ENCODE assay signal across 11 mouse cellular contexts in genomic region chr12:100990291-100990690, GRCm38 (mm10). TPM values are rescaled to one million over a fixed set of nuclear protein-coding genes. Genes with fewer than 3 reads are reported as not detected.
A peak's percentile ranks its signal among the peaks of the same experiment; 100 is the strongest.
DNase-seq lines count a peak whose midpoint lies in the region; ATAC-seq and TF ChIP-seq lines count a peak whose summit lies in the region.
"Had no signal": no experiment of that assay in that cellular context is flagged by ENCODE, and none has a peak within 500 bp of the region (broad histone marks: within the 10 kb centered on the region; RNA-seq: fewer than 3 reads in every experiment).

No protein-coding gene starts in this region.

- H3K9me3 ChIP-seq in embryonic facial prominence, embryonic 12.5 days, result no peaks in the 10 kb centered on the region
- H3K9me3 ChIP-seq in hindbrain, embryonic 15.5 days, result no peaks in the 10 kb centered on the region
- no peaks in the 10 kb centered on the region for H3K9me3 ChIP-seq in neural tube, embryonic 12.5 days
- H3K9me3 ChIP-seq: limb, embryonic 15.5 days had no signal

- no peak for DNase-seq in layer of hippocampus, adult 2 months (ENCODE audit: low spot score in 2 of 2)
- DNase-seq in layer of hippocampus, adult 8-10 months (ENCODE audit: low spot score in 2 of 2), result no peak
- DNase-seq in heart, postnatal 4 days, result no peak
- DNase-seq in urinary bladder, postnatal 25 days (ENCODE audit: low spot score), result no peak
- no peak for DNase-seq in adrenal gland, postnatal 25 days
- DNase-seq: heart, adult 11 months; kidney, adult 18-20 months had no signal

- H3K4me1 ChIP-seq in embryonic facial prominence, embryonic 12.5 days, result peaks cover 17% of the 10 kb centered on the region
- peaks cover 44% of the 10 kb centered on the region for H3K4me1 ChIP-seq in hindbrain, embryonic 15.5 days (replicated peaks)
- peaks cover 50% of the 10 kb centered on the region for H3K4me1 ChIP-seq in neural tube, embryonic 12.5 days

- H3K27ac ChIP-seq in layer of hippocampus, adult 2 months, result peak overlapping the region; percentile 96
- H3K27ac ChIP-seq in embryonic facial prominence, embryonic 12.5 days, result no peak overlapping the region
- peak overlapping the region; percentile 73 for H3K27ac ChIP-seq in hindbrain, embryonic 15.5 days (replicated peaks)
- H3K27ac ChIP-seq in neural tube, embryonic 12.5 days, result no peak overlapping the region
- H3K27ac ChIP-seq: limb, embryonic 15.5 days had no signal

- H3K4me2 ChIP-seq in embryonic facial prominence, embryonic 12.5 days (replicated peaks), result no peak overlapping the region
- H3K4me2 ChIP-seq in hindbrain, embryonic 15.5 days, result no peak overlapping the region
- peak overlapping the region; percentile 20; the same call in 1 of the 2 replicates for H3K4me2 ChIP-seq in neural tube, embryonic 12.5 days (replicated peaks)
- H3K4me2 ChIP-seq: limb, embryonic 15.5 days had no signal

- H3K9ac ChIP-seq in embryonic facial prominence, embryonic 12.5 days, result no peak overlapping the region
- H3K9ac ChIP-seq in hindbrain, embryonic 15.5 days, result no peak overlapping the region
- H3K9ac ChIP-seq in neural tube, embryonic 12.5 days, result 0 out of 2 replicates have a peak overlapping the region, but pooled peaks have one; percentile 5
- H3K9ac ChIP-seq: limb, embryonic 15.5 days had no signal

- no peaks in the 10 kb centered on the region for H3K36me3 ChIP-seq in embryonic facial prominence, embryonic 12.5 days
- H3K36me3 ChIP-seq in hindbrain, embryonic 15.5 days, result no peaks in the 10 kb centered on the region
- H3K36me3 ChIP-seq in neural tube, embryonic 12.5 days, result no peaks in the 10 kb centered on the region
- H3K36me3 ChIP-seq: limb, embryonic 15.5 days had no signal

- 0 out of 2 replicates have a peak, but pooled peaks cover 6% of the 10 kb centered on the region for H3K27me3 ChIP-seq in embryonic facial prominence, embryonic 12.5 days
- no peaks in the 10 kb centered on the region for H3K27me3 ChIP-seq in hindbrain, embryonic 15.5 days
- peaks cover 6% of the 10 kb centered on the region; the same call in 1 of the 2 replicates for H3K27me3 ChIP-seq in neural tube, embryonic 12.5 days (replicated peaks)
- H3K27me3 ChIP-seq: limb, embryonic 15.5 days had no signal

- no peak for TF ChIP-seq CTCF in layer of hippocampus, adult 2 months (conservative IDR thresholded peaks at IDR 0.05)

- 10% methylated on average over 12 of the region's 12 CpGs for WGBS in embryonic facial prominence, embryonic 12.5 days
- 16% methylated on average over 12 of the region's 12 CpGs for WGBS in hindbrain, embryonic 15.5 days
- WGBS in neural tube, embryonic 12.5 days, result 10% methylated on average over 12 of the region's 12 CpGs

- peak; percentile 62; the same call in 1 of the 2 replicates for ATAC-seq in embryonic facial prominence, embryonic 12.5 days (ENCODE audit: insufficient number of reproducible peaks, insufficient read depth, low FRiP score, low TSS enrichment)
- peak; percentile 61 for ATAC-seq in hindbrain, embryonic 15.5 days (ENCODE audit: low FRiP score, low read depth)
- peak; percentile 85 for ATAC-seq in neural tube, embryonic 12.5 days (ENCODE audit: low FRiP score, low read depth)

- no peak overlapping the region for H3K4me3 ChIP-seq in layer of hippocampus, adult 2 months
- H3K4me3 ChIP-seq in embryonic facial prominence, embryonic 12.5 days, result no peak overlapping the region
- no peak overlapping the region for H3K4me3 ChIP-seq in hindbrain, embryonic 15.5 days
- no peak overlapping the region for H3K4me3 ChIP-seq in neural tube, embryonic 12.5 days
- H3K4me3 ChIP-seq: limb, embryonic 15.5 days had no signal

RNA-seq across cellular contexts. Expression of gene Ccdc88c, which starts 38.6 kb away (rescaled TPM):
- total RNA-seq in layer of hippocampus, adult 2 months (2021), result 10 to 100 TPM; 24.3 to 33.7 TPM
- total RNA-seq in layer of hippocampus, adult 8-10 months (2022), result 10 to 100 TPM; 30.2 to 38.8 (median 34.7) TPM
- polyA plus RNA-seq in embryonic facial prominence, embryonic 12.5 days (2016; fragmentation: Nextera tagmentation; extraction: Ambion mirVana), result 6.6 and 6.7 TPM in 2 replicates
- 10.6 and 11.8 TPM in 2 replicates for polyA plus RNA-seq in hindbrain, embryonic 15.5 days (2015; fragmentation: Nextera tagmentation; extraction: Ambion mirVana)
- 14.7 and 16.0 TPM in 2 replicates for polyA plus RNA-seq in neural tube, embryonic 12.5 days (2016; fragmentation: Nextera tagmentation; extraction: Ambion mirVana)
- total RNA-seq in heart, postnatal 4 days (2021), result 10 to 100 TPM; 10.9 to 11.4 TPM
- total RNA-seq in adrenal gland, postnatal 25 days (2021), result 2.3 and 4.6 TPM in 2 replicates

Comparison
In these comparisons a context has a peak if more than half of its experiments do, and no peak if none do; other contexts are left out.
1. H3K27ac ChIP-seq: peak in layer of hippocampus, adult 2 months (single experiment) and hindbrain, embryonic 15.5 days (single experiment); none in embryonic facial prominence, embryonic 12.5 days (single experiment) and neural tube, embryonic 12.5 days (single experiment).
2. Peak in every context shown above with its lines, with median percentiles within 50 percentile points of each other: ATAC-seq.